Mouse (Mus musculus) WW6 (cell line): ENCODE measurements around the gene Gm20388.

ENCODE experiments used
- DNase-seq: peaks from one replicate; pipeline ENCODE4 v3.0.0-alpha.2; 2013; ENCODE audit warnings: low read depth, low spot score

The Gm20388 gene

GRCm38 (mm10) chr8:120525135-120525534 lies 614.5 kb downstream of the Gm20388 start:
- DNase-seq, result no peak

GRCm38 (mm10) chr8:120525832-120526231 lies 615.2 kb downstream of the Gm20388 start:
- no peak for DNase-seq

GRCm38 (mm10) chr8:120526577-120526976 lies 615.9 kb downstream of the Gm20388 start:
- no peak for DNase-seq

- DNase-seq, result no peak
These were observed 617.7 kb downstream of the Gm20388 start for GRCm38 (mm10) chr8:120528332-120528731.

GRCm38 (mm10) chr8:120529226-120529625 lies 618.6 kb downstream of the Gm20388 start:
- no peak for DNase-seq

- no peak for DNase-seq
These were observed 620.5 kb downstream of the Gm20388 start for GRCm38 (mm10) chr8:120530954-120531656.

- no peak for DNase-seq
These were observed 621.3 kb downstream of the Gm20388 start for GRCm38 (mm10) chr8:120531775-120532516.

GRCm38 (mm10) chr8:120532517-120533215 lies 622.0 kb downstream of the Gm20388 start:
- DNase-seq, result no peak

GRCm38 (mm10) chr8:120533380-120533779 lies 622.7 kb downstream of the Gm20388 start:
- DNase-seq, result no peak

- DNase-seq, result no peak
These were observed 623.4 kb downstream of the Gm20388 start for GRCm38 (mm10) chr8:120534080-120534479.

GRCm38 (mm10) chr8:120534504-120535368 lies 624.1 kb downstream of the Gm20388 start:
- DNase-seq, result peak; percentile 79

GRCm38 (mm10) chr8:120535452-120536305 lies 625.0 kb downstream of the Gm20388 start:
- no peak for DNase-seq

- DNase-seq, result no peak
These were observed 625.9 kb downstream of the Gm20388 start for GRCm38 (mm10) chr8:120536306-120537206.

GRCm38 (mm10) chr8:120537207-120537817 lies 626.7 kb downstream of the Gm20388 start:
- DNase-seq, result peak; percentile 84

- no peak for DNase-seq
These were observed 627.3 kb downstream of the Gm20388 start for GRCm38 (mm10) chr8:120537818-120538396.

GRCm38 (mm10) chr8:120538397-120539240 lies 628.0 kb downstream of the Gm20388 start:
- no peak for DNase-seq

- no peak for DNase-seq
These were observed 628.7 kb downstream of the Gm20388 start for GRCm38 (mm10) chr8:120539381-120539774.
